Mouse (Mus musculus): Measurements from ENCODE around the gene Ndel1.

Gene Ndel1

DNA sequence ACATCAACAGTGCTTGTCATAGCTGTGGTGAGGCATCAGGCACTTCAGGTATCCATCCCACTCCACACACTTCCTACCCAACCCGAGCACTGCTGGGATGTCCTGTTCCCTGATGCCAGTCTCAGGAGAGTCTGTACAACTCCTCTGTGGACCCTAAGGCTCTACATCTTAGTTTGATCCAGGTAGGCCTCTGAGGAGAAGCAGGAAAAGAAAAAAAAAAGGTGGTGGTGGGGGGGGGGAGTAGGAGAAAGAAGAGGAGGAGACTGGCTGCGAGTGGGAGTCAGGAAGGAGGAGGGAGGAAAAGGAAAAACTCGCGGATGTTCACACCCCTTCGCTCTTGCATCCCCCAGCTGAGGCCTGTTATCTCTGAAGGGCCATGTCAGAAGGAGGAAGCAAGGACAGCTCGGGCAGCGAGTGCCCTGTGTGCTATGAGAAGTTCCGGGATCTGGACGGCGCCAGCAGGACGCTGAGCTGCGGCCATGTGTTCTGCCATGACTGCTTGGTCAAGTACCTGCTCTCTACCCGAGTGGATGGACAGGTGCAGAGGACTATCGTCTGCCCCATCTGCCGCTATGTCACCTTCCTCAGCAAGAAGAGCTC lies 20.7 kb upstream of the Ndel1 start:
- no peak for DNase-seq (ENCODE audit: low spot score)

DNA sequence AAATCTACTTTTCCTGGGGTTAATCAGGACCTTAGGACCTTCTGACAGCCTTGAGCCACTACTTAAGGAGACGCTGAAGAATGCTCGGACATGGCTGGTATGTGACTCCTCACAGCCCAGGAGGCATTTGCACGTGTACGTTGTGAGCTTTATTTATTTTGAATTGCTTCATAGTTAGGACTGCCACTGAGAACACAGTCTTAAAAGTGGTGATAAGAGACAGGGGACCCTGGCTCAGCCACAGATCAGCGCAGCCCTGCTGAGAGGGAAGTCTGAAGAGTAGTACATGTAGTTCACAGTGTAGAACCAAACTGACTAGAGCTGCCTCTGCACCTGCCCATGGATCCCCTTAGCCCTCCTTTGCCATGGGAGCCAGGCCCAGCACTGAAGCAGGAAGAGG lies 20.2 kb upstream of the Ndel1 start:
- no peak for DNase-seq (ENCODE audit: low spot score)

DNA sequence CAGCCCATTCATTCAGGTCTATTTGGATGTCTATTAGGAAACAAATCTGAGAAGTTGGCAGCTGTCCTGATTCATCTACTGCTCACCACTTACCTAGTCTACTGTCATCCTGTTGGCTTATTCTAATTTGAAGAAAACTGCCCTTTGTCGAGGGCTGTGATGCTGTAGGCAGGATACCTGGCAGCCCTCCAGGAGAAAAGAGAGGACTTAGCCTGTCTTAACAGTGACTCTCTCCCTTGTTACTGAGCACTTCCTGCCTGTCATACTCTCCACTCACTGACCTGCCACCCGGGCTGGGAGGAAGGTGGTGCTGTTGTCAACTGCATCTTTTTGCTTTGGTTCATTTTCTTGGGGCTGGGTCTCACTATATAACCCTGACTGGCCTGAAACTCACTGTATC lies 19.0 kb upstream of the Ndel1 start:
- DNase-seq (ENCODE audit: low spot score) = no peak

DNA sequence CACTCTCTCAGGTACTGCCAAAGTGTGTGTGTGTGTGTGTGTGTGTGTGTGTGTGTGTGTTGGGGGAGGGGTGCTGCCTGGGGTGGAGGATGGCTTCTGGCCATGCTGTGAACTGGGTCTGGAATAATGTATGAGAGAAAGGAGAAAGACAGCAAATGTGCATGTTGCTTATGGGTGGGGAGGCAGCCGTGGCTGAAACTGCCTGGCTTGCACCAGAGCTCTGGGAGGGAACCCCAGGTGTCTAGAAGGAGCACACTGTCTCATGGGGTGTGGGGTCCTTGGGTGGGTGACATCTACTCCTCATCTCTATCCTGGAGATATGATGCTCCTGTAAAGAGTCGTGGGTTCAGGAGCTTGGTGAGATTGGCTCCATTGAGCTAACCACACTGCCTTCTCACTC lies 17.0 kb upstream of the Ndel1 start:
- DNase-seq (ENCODE audit: low spot score) = no peak

DNA sequence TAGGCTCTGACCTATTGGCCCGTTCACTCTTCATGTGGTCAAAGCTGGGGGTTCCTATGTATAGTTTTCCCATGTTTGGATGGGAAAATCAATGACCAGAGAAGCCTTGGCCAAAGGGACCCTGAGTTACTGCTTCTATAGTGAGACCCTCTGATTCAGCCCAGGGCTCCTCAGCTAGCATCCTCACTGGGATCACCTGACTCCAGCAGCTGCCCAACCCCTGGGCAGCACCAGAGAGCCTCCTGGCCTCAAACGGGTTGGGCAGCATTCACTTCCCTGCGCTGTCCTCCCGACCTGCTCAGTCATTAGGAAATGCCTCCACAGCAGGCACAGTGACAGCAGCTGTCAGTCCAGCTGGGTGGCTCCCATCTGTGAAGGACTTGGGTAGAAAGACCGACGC lies 16.6 kb upstream of the Ndel1 start, which contains the start of gene Rnf222:
Gene Rnf222 (plus strand): TSS at position 301 of the 400 bp plus-strand sequence.
- DNase-seq (ENCODE audit: low spot score) = no peak

DNA sequence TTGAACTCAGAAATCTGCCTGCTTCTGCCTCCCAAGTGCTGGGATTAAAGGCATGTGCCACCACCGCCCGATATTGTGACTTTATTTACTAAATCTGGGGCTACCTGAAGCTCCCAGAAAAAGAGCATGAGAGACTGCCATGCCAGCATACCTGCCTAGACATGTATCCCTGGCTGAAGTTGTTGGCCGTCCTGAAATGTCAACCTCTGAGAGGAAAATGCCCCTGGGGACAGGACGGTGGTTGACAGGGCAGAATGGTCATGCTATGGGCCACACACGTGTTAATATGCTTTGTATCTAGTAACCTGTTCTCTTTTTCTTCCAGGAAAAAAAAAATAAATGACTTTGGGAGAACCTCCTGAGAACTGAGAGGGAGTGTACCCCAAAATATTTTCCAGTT lies 14.4 kb upstream of the Ndel1 start:
- DNase-seq (ENCODE audit: low spot score) = no peak

DNA sequence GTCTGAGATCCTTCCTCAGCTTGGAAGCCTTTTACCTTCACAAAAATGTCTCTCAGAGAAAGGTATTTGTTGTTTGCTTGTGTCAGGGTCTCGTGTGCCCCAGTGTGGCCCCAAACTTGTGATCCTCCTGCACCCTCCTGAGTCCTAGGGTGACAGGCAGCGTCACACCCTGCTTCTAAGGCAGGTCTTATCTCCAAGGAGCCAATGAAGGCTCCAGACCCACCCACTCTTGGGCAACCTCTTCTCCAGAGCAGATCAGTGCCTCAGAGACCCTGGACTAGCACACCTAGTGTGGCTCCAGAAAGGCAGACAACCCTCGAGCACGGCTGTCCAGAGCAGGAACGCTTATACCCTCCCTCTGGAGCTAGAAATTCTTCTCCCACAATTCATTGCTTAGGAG lies 12.7 kb upstream of the Ndel1 start:
- no peak for DNase-seq (ENCODE audit: low spot score)

DNA sequence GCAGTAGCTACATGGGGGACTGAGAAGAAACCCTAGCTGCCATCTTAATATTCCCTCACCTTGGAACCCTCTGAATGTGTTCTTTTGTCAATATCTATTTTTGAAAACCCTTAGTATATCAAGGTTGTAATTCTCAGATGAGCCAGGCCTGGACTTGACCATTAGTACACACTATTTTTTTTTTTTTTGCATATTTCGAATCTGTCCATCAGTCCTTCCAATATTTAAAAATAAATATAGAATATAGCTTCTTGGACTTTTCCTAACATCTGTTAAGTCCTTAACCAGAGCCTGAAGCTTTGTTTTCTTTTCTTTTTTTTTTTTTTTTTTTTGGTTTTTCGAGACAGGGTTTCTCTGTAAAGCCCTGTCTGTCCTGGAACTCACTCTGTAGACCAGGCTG lies 12.2 kb upstream of the Ndel1 start:
- DNase-seq (ENCODE audit: low spot score) = no peak

DNA sequence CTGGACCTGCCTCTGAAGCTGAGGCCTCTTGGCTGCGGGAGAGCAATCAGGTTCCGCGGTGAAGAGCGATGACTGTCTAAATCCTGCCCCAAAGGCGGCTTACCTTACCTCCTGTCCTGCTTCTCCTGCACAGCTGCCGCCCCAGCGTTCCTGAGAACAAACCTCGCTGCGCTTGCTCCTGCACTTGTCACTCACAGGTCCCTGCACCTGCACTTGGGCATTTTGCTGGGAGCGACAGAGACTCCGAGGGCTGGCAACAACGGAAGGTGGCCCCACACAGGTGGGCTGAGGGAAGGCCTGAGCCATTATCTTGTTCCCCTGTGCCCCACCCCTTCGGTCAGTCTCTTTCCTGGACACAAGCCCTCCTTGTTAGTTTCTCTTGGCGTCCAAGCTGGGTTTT lies 10.4 kb upstream of the Ndel1 start:
- no peak for DNase-seq (ENCODE audit: low spot score)

DNA sequence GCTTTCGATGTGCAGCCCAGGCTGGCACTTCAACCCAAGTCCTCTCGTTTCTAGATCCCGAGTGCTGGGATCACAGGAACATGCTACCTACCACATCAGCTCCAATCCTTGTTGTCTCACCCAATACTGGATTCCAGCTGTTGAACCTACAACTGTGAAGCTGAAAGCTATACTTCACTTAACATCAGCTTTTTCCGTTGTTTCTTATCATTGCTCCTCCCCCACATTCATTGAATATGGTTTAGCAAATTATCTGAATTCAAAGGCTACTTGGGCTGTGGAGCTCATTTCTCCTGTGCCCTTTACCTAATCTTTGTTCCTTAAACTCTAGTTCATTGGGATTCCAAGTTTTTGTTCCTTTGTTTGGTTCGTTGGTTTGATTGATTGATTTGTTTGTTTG lies 7.2 kb upstream of the Ndel1 start:
- no peak for DNase-seq (ENCODE audit: low spot score)

DNA sequence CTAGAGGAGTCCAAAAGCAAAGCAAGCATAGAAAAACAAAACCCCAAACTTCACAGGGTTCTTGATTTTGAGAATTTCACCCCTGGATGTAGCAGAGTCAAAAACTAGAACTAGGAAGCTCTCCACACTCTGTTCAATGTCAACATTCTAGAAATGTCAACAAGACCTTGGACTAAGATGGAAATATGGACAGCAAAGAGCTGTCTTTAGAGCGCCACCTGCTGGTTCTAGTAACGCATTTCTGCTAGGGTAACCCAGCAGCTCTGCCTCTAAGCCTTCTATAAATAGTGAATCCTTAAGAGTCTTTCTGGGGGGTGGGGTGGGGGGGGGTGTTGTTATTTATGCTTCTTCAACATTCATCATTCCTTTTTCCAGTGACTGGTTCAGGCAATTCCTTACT lies 3.2 kb upstream of the Ndel1 start:
- peak; percentile 59 for DNase-seq (ENCODE audit: low spot score)

DNA sequence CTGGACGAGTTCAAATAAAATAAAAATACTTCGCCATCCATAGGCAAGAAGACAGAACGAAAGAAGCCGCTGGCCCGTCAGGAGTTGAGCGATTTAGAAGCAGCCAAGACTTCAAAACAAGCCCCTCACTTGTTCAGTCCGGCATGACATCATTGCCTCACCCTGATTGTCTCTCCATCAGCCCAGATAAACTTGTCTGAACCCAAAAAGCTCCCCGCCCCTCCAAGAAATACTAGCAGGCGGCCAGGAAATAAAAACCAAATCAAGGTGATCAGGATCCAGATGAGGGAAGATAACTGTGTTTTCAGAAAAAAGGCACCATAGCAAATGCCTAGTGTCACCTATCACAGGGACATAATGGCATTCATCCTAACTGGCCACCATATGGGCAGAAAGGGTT lies 381 bp downstream of the Ndel1 start:
- DNase-seq (ENCODE audit: low spot score) = no peak

DNA sequence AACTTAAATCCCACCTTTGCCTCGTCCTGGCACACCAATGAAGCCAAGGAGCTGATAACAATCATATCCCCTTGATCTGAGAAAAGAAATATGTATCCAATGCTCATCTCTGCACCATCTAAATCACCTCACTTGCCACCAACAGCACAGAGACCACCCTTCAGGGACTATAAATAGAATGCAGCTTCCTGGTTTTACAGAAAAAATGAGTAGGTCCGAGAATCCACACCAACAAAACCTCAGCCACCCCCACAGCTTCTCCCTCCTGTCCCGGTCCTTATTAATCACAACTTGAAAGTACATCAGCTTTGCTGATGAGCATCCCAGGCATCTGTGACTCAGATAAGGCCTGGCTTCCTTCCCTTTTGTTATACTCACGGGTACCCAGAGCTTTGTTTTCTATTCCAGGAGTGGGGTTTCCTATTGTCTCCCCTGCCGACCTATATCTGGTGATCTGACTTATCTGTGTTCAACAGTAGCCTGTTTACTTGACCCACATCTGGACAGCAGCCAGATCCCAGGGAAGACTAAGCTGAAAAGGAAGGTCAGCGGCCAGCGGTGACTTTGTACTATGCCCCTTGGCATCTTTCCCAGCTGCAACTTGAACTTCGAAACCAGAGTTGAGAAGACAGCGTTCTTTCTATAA lies 7.0 kb downstream of the Ndel1 start:
- peak; percentile 61 for DNase-seq (ENCODE audit: low spot score)

DNA sequence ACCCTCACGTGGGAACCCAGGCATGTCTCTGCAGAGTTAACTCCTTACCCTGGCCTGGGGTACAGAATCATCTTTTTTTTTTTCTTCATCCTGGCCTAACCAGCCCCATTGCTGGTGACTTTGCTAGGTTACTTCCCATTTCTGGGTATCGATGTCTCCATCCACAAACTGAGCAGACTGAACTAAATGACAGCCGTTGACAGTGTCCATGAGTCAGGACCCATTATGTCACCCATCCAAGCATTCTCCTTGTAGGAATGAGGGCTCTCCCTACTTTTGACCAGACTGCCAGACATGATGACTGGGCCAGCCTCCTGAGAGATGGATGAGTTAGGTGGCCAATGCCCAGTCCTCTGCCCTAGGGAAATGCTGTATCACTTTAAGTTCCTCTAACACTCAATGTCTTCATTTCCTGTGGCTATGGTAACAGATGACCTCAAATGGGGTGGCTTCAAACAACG lies 8.0 kb downstream of the Ndel1 start:
- DNase-seq (ENCODE audit: low spot score) = no peak

DNA sequence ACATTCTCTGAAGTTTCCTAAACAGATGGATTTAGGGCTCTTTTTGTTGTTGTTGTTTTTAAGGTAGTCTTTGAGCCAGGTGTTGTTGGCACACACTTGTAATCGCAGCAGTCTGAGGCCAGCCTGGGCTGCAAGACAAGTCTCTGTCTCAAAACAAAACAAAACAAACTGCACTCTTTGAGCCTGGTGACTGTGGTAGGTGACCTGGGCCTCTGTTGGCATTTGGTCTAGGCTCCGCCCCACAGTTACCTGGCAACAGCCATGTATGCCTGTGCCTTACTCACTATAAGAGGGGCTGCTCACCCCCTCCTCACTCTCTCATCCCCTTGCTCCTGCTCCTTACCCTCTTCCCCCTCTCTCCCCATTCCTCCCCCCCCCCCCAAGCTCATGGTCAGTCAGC lies 9.4 kb downstream of the Ndel1 start:
- DNase-seq (ENCODE audit: low spot score) = no peak

DNA sequence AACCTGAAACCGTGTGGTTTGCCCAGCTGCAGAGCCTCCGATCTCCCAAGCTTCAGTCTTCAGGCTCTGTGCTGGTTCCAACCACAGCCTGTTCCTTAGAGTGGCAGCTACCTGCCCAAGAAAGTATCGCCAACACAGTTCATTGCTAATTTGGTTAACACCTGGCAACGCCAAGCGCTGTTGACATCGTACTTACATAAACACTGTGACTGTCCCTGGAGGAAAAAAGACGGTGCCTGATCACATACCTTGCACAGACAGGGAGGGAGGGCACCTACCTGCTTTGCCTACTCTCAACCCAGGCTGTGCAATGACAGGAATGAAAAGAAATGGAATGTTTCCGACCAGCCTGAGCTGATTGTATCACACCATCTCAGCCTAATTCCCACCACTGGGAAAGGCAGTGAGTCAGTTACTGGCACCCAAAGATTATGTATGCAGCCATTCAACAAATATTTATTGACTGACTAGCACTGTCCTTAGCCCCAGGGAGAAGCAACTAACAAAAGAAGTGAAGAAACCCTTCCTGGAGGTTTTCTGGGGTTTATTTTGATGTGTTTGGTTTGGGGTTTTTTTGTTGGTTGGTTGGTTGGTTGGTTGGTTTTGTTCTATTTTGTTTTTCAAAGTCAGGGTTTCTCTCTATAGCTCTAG lies 11.6 kb downstream of the Ndel1 start:
- DNase-seq (ENCODE audit: low spot score) = no peak

DNA sequence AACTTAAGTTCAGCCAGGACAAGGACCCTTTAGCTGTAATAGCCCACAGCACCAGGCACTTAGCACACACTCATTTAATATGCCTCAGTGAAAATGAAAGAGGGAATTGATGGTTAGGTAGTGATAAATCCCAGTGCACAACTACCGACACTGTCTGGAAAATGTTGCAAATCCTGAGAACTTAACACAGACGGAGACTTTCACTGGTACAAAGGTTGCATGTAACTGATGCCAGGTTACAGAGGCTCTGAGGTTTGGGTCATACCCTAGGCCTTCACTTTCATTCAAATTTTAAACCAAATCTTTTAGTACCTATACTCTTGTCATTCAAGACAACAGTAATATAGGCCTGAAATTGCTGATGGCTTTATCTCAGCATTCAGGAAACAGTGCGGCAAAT lies 14.3 kb downstream of the Ndel1 start:
- no peak for DNase-seq (ENCODE audit: low spot score)

DNA sequence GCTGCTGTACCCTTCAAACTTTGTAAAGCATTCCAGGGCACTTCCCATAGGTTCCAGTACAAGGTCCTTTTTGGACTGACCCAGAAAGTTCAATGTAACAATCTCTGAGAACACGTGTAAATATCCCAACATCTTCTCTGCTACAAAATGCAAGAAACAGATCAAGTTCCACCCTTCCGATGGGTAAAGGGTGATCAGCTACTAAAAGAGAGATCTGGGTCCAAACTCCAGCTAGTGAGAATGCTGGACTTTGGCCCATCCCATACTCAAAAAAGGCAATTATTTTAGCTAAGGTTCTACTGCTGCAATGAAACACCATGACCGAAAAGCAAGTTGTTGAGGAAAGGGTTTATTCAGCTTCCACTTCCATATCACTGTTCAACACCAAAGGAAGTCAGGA lies 17.0 kb downstream of the Ndel1 start:
- DNase-seq (ENCODE audit: low spot score) = no peak

DNA sequence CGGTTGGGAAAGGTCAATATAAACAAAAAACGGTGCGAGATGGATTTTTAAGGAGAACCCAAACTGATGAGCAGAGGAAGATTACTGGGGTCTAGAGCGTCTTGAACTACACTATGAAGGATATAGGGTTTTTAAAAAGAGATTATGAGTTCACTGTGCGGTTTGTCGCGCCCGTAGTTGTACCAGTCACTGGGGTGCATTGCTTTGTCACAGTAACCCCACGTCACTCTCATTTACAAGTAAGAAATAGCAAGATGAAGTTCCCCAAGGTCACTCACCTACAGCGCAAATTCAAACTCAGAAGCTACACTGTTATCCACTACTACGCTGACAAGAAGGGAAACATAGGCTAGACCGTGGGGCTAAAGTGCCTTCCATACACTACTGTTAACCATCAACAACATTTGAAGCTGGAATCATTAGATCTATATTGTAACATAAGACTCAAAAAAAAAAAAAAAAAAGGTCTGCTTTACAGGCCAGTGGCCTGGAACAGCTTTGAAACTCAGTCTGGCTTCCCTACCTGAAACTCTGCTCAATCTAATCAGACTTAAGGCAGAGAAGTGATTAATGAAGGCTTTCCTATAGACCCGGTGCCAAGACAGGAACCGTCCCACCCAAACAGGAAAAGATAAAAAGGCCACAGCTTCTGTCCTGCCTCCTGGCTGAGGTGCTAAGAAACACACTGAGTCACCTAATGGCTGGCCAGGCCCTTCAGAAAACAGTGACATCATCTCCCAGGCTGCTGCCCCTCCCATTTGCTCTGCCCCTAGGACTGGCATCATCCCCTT lies 17.9 kb downstream of the Ndel1 start:
- DNase-seq (ENCODE audit: low spot score) = peak; percentile 21

DNA sequence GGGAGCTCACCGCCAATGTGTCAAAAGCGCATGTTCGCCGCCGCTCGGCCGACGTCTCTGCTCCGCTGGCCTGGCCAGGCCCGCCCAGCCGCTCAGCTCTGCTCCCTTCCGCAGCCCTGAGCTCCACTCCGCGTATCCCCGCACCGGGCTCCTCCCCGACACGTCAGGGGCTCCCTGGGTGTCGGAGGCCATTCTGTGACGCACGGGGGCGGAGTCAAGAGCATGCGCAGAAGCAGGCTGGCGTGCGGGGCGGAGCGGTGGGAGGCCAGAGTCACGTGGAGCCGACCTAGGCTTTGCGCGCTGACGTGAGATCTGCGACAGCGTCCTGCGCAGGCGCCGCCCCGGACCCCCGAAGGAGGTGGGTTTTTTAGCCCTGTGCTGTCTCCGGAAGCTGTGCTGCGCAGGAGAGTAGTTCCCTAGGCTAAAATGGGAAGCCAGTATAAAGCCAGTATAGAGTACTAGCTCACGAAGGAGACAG lies 18.7 kb downstream of the Ndel1 start:
- DNase-seq (ENCODE audit: low spot score) = peak; percentile 100

DNA sequence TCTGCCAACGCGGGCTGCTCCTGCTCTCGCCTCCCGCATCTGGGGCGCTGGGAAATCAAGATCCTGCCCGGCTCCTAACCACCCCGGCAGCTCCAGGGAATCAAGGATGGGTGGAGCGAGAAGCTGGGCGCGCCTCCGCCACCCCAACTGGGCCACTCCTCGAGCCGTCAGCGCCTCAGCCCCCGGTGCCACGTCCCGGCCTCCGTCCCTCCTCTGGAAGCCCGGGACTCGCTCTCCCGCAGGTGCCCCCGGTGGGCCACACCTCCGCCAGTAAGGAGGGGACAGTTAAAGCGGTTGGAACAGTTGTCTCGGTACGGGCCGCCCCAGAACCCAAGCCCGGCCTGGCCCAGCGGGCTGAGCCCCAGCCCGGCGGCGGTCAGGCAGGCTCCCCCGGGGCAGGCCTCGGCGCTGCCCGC lies 19.2 kb downstream of the Ndel1 start:
- no peak for DNase-seq (ENCODE audit: low spot score)

DNA sequence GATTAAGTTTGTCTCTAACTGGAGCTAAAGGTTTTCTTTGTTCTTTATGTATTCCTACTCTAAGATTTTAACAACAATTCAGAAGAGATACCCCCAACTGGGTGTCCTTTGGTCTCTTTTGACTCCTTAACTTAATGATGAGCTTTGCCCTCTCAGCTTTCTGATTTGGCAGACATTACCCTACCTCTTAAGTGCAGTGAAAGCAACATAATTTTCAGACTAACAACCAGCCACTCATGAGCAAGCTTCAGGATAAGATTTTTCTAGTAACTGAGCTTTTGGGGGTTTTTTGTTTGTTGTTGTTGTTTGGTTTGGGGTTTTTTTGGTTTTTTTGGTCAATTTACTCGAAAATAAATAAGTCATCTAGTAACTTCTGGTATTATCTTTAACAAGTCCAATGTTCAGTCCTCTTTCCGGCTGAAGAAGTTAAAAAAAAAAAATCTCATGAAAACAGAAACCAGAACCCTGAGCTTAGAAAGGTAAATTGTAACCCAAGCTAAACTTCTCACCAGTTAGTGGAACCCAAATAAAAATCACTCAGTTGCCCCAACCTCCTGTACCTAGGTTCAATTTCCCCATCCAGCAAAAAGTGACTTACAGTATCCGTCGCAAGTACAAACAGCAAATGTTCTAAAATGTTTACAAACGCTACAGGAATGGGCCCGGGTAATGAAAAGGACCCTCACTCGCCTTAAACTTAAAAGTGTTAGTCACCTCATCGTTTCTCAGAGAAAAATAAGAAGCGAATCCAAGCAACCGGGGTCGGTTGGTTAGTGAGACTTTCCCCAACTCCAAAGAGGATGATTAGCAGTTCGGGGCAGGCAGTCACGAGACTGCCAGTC lies 19.8 kb downstream of the Ndel1 start:
- peak; percentile 37 for DNase-seq (ENCODE audit: low spot score)

All from yolk sac, embryonic 10.5 days (tissue).